Mouse (Mus musculus) liver, embryonic 11.5 days (tissue): ENCODE results near the gene S100a10. TPM values are rescaled to one million over a fixed set of nuclear protein-coding genes. Genes with fewer than 3 reads are reported as not detected.

ENCODE experiments used
- ATAC-seq: fragments of 200-750 bp; cut with Nextera tagmentation; replicated peaks from 2 replicates; pipeline ENCODE4 v1.8.0; 2017; ENCODE audit warnings: moderate number of reproducible peaks, mild to moderate bottlenecking, moderate TSS enrichment, moderate library complexity; ENCODE audit not compliant: low FRiP score
- DNase-seq: peaks from one replicate; pipeline ENCODE4 v3.0.0-alpha.2; 2017; ENCODE audit warnings: low spot score
- H3K27ac ChIP-seq: fragments of 300-500 bp; sonication (generic); 2 replicates; pipeline ENCODE4 v1.5.1; 2014; ENCODE audit warnings: mild to moderate bottlenecking, low read depth, low read length, control low read depth
- H3K27me3 ChIP-seq: fragments of 300-500 bp; sonication (generic); replicated peaks from 2 replicates; pipeline ENCODE4 v1.6.1; 2014; ENCODE audit warnings: low read length, mixed read lengths; ENCODE audit not compliant: control insufficient read depth, insufficient read depth
- H3K36me3 ChIP-seq: fragments of 300-500 bp; sonication (generic); 2 replicates; pipeline ENCODE4 v1.6.1; 2014; ENCODE audit warnings: mild to moderate bottlenecking, low read length, moderate library complexity, mixed read lengths; ENCODE audit not compliant: control insufficient read depth, insufficient read depth
- H3K4me1 ChIP-seq: fragments of 300-500 bp; sonication (generic); replicated peaks from 2 replicates; pipeline ENCODE4 v1.6.1; 2014; ENCODE audit warnings: low read length, mixed read lengths; ENCODE audit not compliant: control insufficient read depth, insufficient read depth
- H3K4me2 ChIP-seq: fragments of 300-500 bp; sonication (generic); 2 replicates; pipeline ENCODE4 v1.6.1; 2014; ENCODE audit warnings: mild to moderate bottlenecking, control low read depth, moderate library complexity
- H3K4me3 ChIP-seq: fragments of 300-500 bp; sonication (generic); 2 replicates; pipeline ENCODE4 v1.5.1; 2014; ENCODE audit warnings: low read depth, low read length, control low read depth
- H3K9ac ChIP-seq: fragments of 300-500 bp; sonication (generic); 2 replicates; pipeline ENCODE4 v1.6.1; 2014; ENCODE audit warnings: low read depth, low read length, control low read depth
- H3K9me3 ChIP-seq: fragments of 300-500 bp; sonication (generic); 2 replicates; pipeline ENCODE4 v1.6.1; 2016; ENCODE audit warnings: low read length, inconsistent platforms, mixed read lengths; ENCODE audit not compliant: control insufficient read depth
- WGBS: fragments of 180-500 bp; shearing (Covaris S2); extraction: QIAGEN DNeasy Blood & Tissue Kit; methylation state at CpG from one replicate; pipeline ENCODE4 v1.1.7; 2014; 5-methylcytosine and 5-hydroxymethylcytosine counted together
- polyA plus RNA-seq: library from polyadenylated mRNA; unstranded; fragments of >200 nt; fragmentation: Nextera tagmentation; extraction: Ambion mirVana; gene quantifications from 2 replicates; pipeline ENCODE4 v1.2.1, GENCODE M21; 2014

The S100a10 gene
- polyA plus RNA-seq, 1 experiment from 2014 or later: 144 TPM

GRCm38 (mm10) chr3:93553311-93553710 is 1.6 kb upstream of the S100a10 start:
- H3K4me2 ChIP-seq: no peak overlapping the region
- ATAC-seq (no peak), DNase-seq (no peak)
- no peaks in the 10 kb centered on the region for H3K27me3 ChIP-seq
- H3K9ac ChIP-seq: no peak overlapping the region
- no peak overlapping the region for H3K4me3 ChIP-seq
- H3K9me3 ChIP-seq: no peaks in the 10 kb centered on the region
- peaks cover 16% of the 10 kb centered on the region; the same call in 1 of the 2 replicates for H3K4me1 ChIP-seq
- H3K27ac ChIP-seq: no peak overlapping the region
- no peaks in the 10 kb centered on the region for H3K36me3 ChIP-seq
- 87% methylated on average over 2 of the region's 2 CpGs for WGBS

GRCm38 (mm10) chr3:93553765-93554378 is 1.0 kb upstream of the S100a10 start:
- Histone ChIP-seq H3K9ac (no peak overlapping the region), H3K4me2 (0 out of 2 replicates have a peak overlapping the region, but pooled peaks have one; percentile 89), H3K4me3 (no peak overlapping the region), H3K36me3 (no peaks in the 10 kb centered on the region), H3K27me3 (no peaks in the 10 kb centered on the region), H3K27ac (no peak overlapping the region), H3K4me1 (peaks cover 16% of the 10 kb centered on the region; the same call in 1 of the 2 replicates), H3K9me3 (no peaks in the 10 kb centered on the region)
- ATAC-seq (no peak), DNase-seq (no peak)
- 68% methylated on average over 9 of the region's 9 CpGs for WGBS

- no peaks in the 10 kb centered on the region for H3K27me3 ChIP-seq
- ATAC-seq (no peak), DNase-seq (peak; percentile 41)
- H3K27ac ChIP-seq: no peak overlapping the region
- peak overlapping the region; percentile 37; the same call in 1 of the 2 replicates for H3K9ac ChIP-seq
- no peaks in the 10 kb centered on the region for H3K9me3 ChIP-seq
- no peaks in the 10 kb centered on the region for H3K36me3 ChIP-seq
- peak overlapping the region; percentile 89 for H3K4me2 ChIP-seq
- H3K4me3 ChIP-seq: peak overlapping the region; percentile 61
- 20% methylated on average over 12 of the region's 13 CpGs for WGBS
- peaks cover 16% of the 10 kb centered on the region; the same call in 1 of the 2 replicates for H3K4me1 ChIP-seq
Measured at GRCm38 (mm10) chr3:93554379-93554980, 400 bp upstream of the S100a10 start.

- no peaks in the 10 kb centered on the region for H3K36me3 ChIP-seq
- H3K9ac ChIP-seq: peak overlapping the region; percentile 73
- ATAC-seq (peak; percentile 60), DNase-seq (peak; percentile 35)
- peak overlapping the region; percentile 61 for H3K4me3 ChIP-seq
- H3K9me3 ChIP-seq: no peaks in the 10 kb centered on the region
- 8% methylated on average over 2 of the region's 2 CpGs for WGBS
- peak overlapping the region; percentile 89 for H3K4me2 ChIP-seq
- no peak overlapping the region for H3K27ac ChIP-seq
- peaks cover 13% of the 10 kb centered on the region; the same call in 1 of the 2 replicates for H3K4me1 ChIP-seq
- no peaks in the 10 kb centered on the region for H3K27me3 ChIP-seq
Measured at GRCm38 (mm10) chr3:93555878-93556254, 986 bp downstream of the S100a10 start.

GRCm38 (mm10) chr3:93556599-93556998 is 1.7 kb downstream of the S100a10 start:
- ATAC-seq: no peak
- peak overlapping the region; percentile 61; the same call in 1 of the 2 replicates for H3K4me3 ChIP-seq
- no peak for DNase-seq
- H3K9ac ChIP-seq: no peak overlapping the region
- peaks cover 13% of the 10 kb centered on the region; the same call in 1 of the 2 replicates for H3K4me1 ChIP-seq
- no peaks in the 10 kb centered on the region for H3K27me3 ChIP-seq
- 58% methylated on average over 1 of the region's 1 CpGs for WGBS
- no peaks in the 10 kb centered on the region for H3K9me3 ChIP-seq
- H3K4me2 ChIP-seq: peak overlapping the region; percentile 89
- no peak overlapping the region for H3K27ac ChIP-seq
- H3K36me3 ChIP-seq: 0 out of 2 replicates have a peak, but pooled peaks cover 2% of the 10 kb centered on the region

GRCm38 (mm10) chr3:93557471-93557870 is 2.6 kb downstream of the S100a10 start:
- H3K36me3 ChIP-seq: peaks cover 7% of the 10 kb centered on the region; the same call in 1 of the 2 replicates
- H3K27ac ChIP-seq: no peak overlapping the region
- ATAC-seq (no peak), DNase-seq (no peak)
- no peak overlapping the region for H3K4me2 ChIP-seq
- H3K9ac ChIP-seq: no peak overlapping the region
- no peaks in the 10 kb centered on the region for H3K9me3 ChIP-seq
- H3K4me1 ChIP-seq: peaks cover 13% of the 10 kb centered on the region; the same call in 1 of the 2 replicates
- no peak overlapping the region for H3K4me3 ChIP-seq
- WGBS: 66% methylated on average over 4 of the region's 4 CpGs
- no peaks in the 10 kb centered on the region for H3K27me3 ChIP-seq

GRCm38 (mm10) chr3:93559961-93560360 is 5.1 kb downstream of the S100a10 start:
- H3K4me3 ChIP-seq: no peak overlapping the region
- ATAC-seq (no peak), DNase-seq (no peak)
- no peaks in the 10 kb centered on the region for H3K9me3 ChIP-seq
- no peak overlapping the region for H3K9ac ChIP-seq
- H3K4me1 ChIP-seq: peaks cover 5% of the 10 kb centered on the region; the same call in 1 of the 2 replicates
- no peak overlapping the region for H3K4me2 ChIP-seq
- no peaks in the 10 kb centered on the region for H3K27me3 ChIP-seq
- peaks cover 7% of the 10 kb centered on the region; the same call in 1 of the 2 replicates for H3K36me3 ChIP-seq
- WGBS: 85% methylated on average over 6 of the region's 6 CpGs
- no peak overlapping the region for H3K27ac ChIP-seq

GRCm38 (mm10) chr3:93562372-93562771 is 7.5 kb downstream of the S100a10 start:
- Histone ChIP-seq H3K4me1 (no peaks in the 10 kb centered on the region), H3K9me3 (no peaks in the 10 kb centered on the region), H3K4me3 (no peak overlapping the region), H3K27me3 (no peaks in the 10 kb centered on the region), H3K9ac (no peak overlapping the region), H3K27ac (no peak overlapping the region), H3K4me2 (no peak overlapping the region), H3K36me3 (peaks cover 7% of the 10 kb centered on the region; the same call in 1 of the 2 replicates)
- ATAC-seq (no peak), DNase-seq (no peak)
- 80% methylated on average over 2 of the region's 2 CpGs for WGBS
